Mouse (Mus musculus): ENCODE results near the gene Fhit. TPM values are rescaled to one million over a fixed set of nuclear protein-coding genes. Genes with fewer than 3 reads are reported as not detected.

Fhit gene
- polyA plus RNA-seq, 1 experiment = 0.25 TPM

GRCm38 (mm10) chr14:10166641-10167429 lies 995.0 kb downstream of the Fhit start:
- peaks cover 14% of the 10 kb centered on the region; the same call in 1 of the 2 replicates for H3K9me3 ChIP-seq

GRCm38 (mm10) chr14:10149872-10150271 lies 1012.0 kb downstream of the Fhit start:
- no peaks in the 10 kb centered on the region for H3K4me1 ChIP-seq
- no peak overlapping the region for H3K4me3 ChIP-seq (replicated peaks)
- no peaks in the 10 kb centered on the region for H3K27me3 ChIP-seq (replicated peaks)
- TF ChIP-seq GATA1 (IDR thresholded peaks at IDR 0.05; ENCODE audit: borderline replicate concordance, low read length) (no peak), FLI1 (IDR thresholded peaks at IDR 0.05; ENCODE audit: low read length) (no peak)
- H3K9me3 ChIP-seq = no peaks in the 10 kb centered on the region
- H3K36me3 ChIP-seq (replicated peaks; ENCODE audit: low read length) = no peaks in the 10 kb centered on the region

More at GRCm38 (mm10) chr14:10166641-10167429, 995.0 kb downstream of the Fhit start:
- no peaks in the 10 kb centered on the region for H3K27me3 ChIP-seq (replicated peaks)
- H3K4me3 ChIP-seq (replicated peaks) = no peak overlapping the region
- TF ChIP-seq FLI1 (IDR thresholded peaks at IDR 0.05; ENCODE audit: low read length) = no peak
- no peak for TF ChIP-seq GATA1 (IDR thresholded peaks at IDR 0.05; ENCODE audit: borderline replicate concordance, low read length)
- no peaks in the 10 kb centered on the region for H3K36me3 ChIP-seq (replicated peaks; ENCODE audit: low read length)
- no peaks in the 10 kb centered on the region for H3K4me1 ChIP-seq

GRCm38 (mm10) chr14:10139311-10139710 lies 1022.5 kb downstream of the Fhit start:
- H3K4me1 ChIP-seq = no peaks in the 10 kb centered on the region
- TF ChIP-seq FLI1 (IDR thresholded peaks at IDR 0.05; ENCODE audit: low read length) (no peak), GATA1 (IDR thresholded peaks at IDR 0.05; ENCODE audit: borderline replicate concordance, low read length) (no peak)
- no peaks in the 10 kb centered on the region for H3K36me3 ChIP-seq (replicated peaks; ENCODE audit: low read length)
- no peak overlapping the region for H3K4me3 ChIP-seq (replicated peaks)
- H3K27me3 ChIP-seq (replicated peaks) = no peaks in the 10 kb centered on the region
- H3K9me3 ChIP-seq = no peaks in the 10 kb centered on the region

GRCm38 (mm10) chr14:10133873-10134272 lies 1028.0 kb downstream of the Fhit start:
- H3K27me3 ChIP-seq (replicated peaks) = no peaks in the 10 kb centered on the region
- no peak for TF ChIP-seq GATA1 (IDR thresholded peaks at IDR 0.05; ENCODE audit: borderline replicate concordance, low read length)
- no peaks in the 10 kb centered on the region for H3K36me3 ChIP-seq (replicated peaks; ENCODE audit: low read length)
- no peak overlapping the region for H3K4me3 ChIP-seq (replicated peaks)
- H3K9me3 ChIP-seq = no peaks in the 10 kb centered on the region
- no peaks in the 10 kb centered on the region for H3K4me1 ChIP-seq

GRCm38 (mm10) chr14:10129675-10130074 lies 1032.2 kb downstream of the Fhit start:
- Histone ChIP-seq H3K9me3 (no peaks in the 10 kb centered on the region), H3K36me3 (replicated peaks; ENCODE audit: low read length) (no peaks in the 10 kb centered on the region), H3K27me3 (replicated peaks) (no peaks in the 10 kb centered on the region), H3K4me1 (no peaks in the 10 kb centered on the region), H3K4me3 (replicated peaks) (no peak overlapping the region)
- TF ChIP-seq GATA1 (IDR thresholded peaks at IDR 0.05; ENCODE audit: borderline replicate concordance, low read length) = no peak
- no peak for TF ChIP-seq FLI1 (IDR thresholded peaks at IDR 0.05; ENCODE audit: low read length)

- Histone ChIP-seq H3K27me3 (replicated peaks) (no peaks in the 10 kb centered on the region), H3K4me1 (no peaks in the 10 kb centered on the region), H3K36me3 (replicated peaks; ENCODE audit: low read length) (no peaks in the 10 kb centered on the region), H3K4me3 (replicated peaks) (no peak overlapping the region), H3K9me3 (no peaks in the 10 kb centered on the region)
- TF ChIP-seq GATA1 (IDR thresholded peaks at IDR 0.05; ENCODE audit: borderline replicate concordance, low read length) = no peak
- TF ChIP-seq FLI1 (IDR thresholded peaks at IDR 0.05; ENCODE audit: low read length) = no peak
Observed at GRCm38 (mm10) chr14:10129088-10129487, 1032.7 kb downstream of the Fhit start.

GRCm38 (mm10) chr14:10126536-10126935 lies 1035.3 kb downstream of the Fhit start:
- Histone ChIP-seq H3K4me1 (no peaks in the 10 kb centered on the region), H3K36me3 (replicated peaks; ENCODE audit: low read length) (no peaks in the 10 kb centered on the region)

GRCm38 (mm10) chr14:10122176-10122575 lies 1039.7 kb downstream of the Fhit start:
- H3K27me3 ChIP-seq (replicated peaks) = no peaks in the 10 kb centered on the region
- TF ChIP-seq FLI1 (IDR thresholded peaks at IDR 0.05; ENCODE audit: low read length) = no peak
- TF ChIP-seq GATA1 (IDR thresholded peaks at IDR 0.05; ENCODE audit: borderline replicate concordance, low read length) = no peak

More at GRCm38 (mm10) chr14:10126536-10126935, 1035.3 kb downstream of the Fhit start:
- Histone ChIP-seq H3K9me3 (no peaks in the 10 kb centered on the region), H3K4me3 (replicated peaks) (no peak overlapping the region), H3K27me3 (replicated peaks) (no peaks in the 10 kb centered on the region)
- TF ChIP-seq GATA1 (IDR thresholded peaks at IDR 0.05; ENCODE audit: borderline replicate concordance, low read length) (no peak), FLI1 (IDR thresholded peaks at IDR 0.05; ENCODE audit: low read length) (no peak)

GRCm38 (mm10) chr14:10096236-10096635 lies 1065.6 kb downstream of the Fhit start:
- Histone ChIP-seq H3K36me3 (replicated peaks; ENCODE audit: low read length) (no peaks in the 10 kb centered on the region), H3K27me3 (replicated peaks) (no peaks in the 10 kb centered on the region), H3K9me3 (peaks cover 4% of the 10 kb centered on the region; the same call in 1 of the 2 replicates), H3K4me3 (replicated peaks) (no peak overlapping the region), H3K4me1 (no peaks in the 10 kb centered on the region)
- TF ChIP-seq GATA1 (IDR thresholded peaks at IDR 0.05; ENCODE audit: borderline replicate concordance, low read length) (no peak), FLI1 (IDR thresholded peaks at IDR 0.05; ENCODE audit: low read length) (no peak)

More at GRCm38 (mm10) chr14:10122176-10122575, 1039.7 kb downstream of the Fhit start:
- H3K9me3 ChIP-seq = no peaks in the 10 kb centered on the region
- H3K36me3 ChIP-seq (replicated peaks; ENCODE audit: low read length) = no peaks in the 10 kb centered on the region
- H3K4me1 ChIP-seq = no peaks in the 10 kb centered on the region
- H3K4me3 ChIP-seq (replicated peaks) = no peak overlapping the region

GRCm38 (mm10) chr14:10079062-10079461 lies 1082.8 kb downstream of the Fhit start:
- Histone ChIP-seq H3K36me3 (replicated peaks; ENCODE audit: low read length) (no peaks in the 10 kb centered on the region), H3K4me1 (no peaks in the 10 kb centered on the region)
- TF ChIP-seq FLI1 (IDR thresholded peaks at IDR 0.05; ENCODE audit: low read length) (no peak), GATA1 (IDR thresholded peaks at IDR 0.05; ENCODE audit: borderline replicate concordance, low read length) (no peak)

More at GRCm38 (mm10) chr14:10079062-10079461, 1082.8 kb downstream of the Fhit start:
- no peaks in the 10 kb centered on the region for H3K27me3 ChIP-seq (replicated peaks)
- no peak overlapping the region for H3K4me3 ChIP-seq (replicated peaks)
- no peaks in the 10 kb centered on the region for H3K9me3 ChIP-seq

Data from megakaryocyte, embryonic 14.5 days (primary cell).